Mouse (Mus musculus) thymus, adult 2 months (tissue): ENCODE results near the gene Acap1.
A peak's percentile ranks its signal among the peaks of the same experiment; 100 is the strongest.

ENCODE experiments used
- CTCF ChIP-seq: fragments of 200-500 bp; IDR thresholded peaks from 2 replicates; pipeline ENCODE4 v1.5.1; 2012; ENCODE audit warnings: mild to moderate bottlenecking, control low read depth, low read length, moderate library complexity, borderline replicate concordance; ENCODE audit not compliant: control insufficient read depth, poor library complexity, insufficient read depth; ENCODE audit errors: extremely low read depth
- POLR2A ChIP-seq: fragments of 200-500 bp; IDR thresholded peaks from 2 replicates; pipeline ENCODE4 v1.6.1; 2012; ENCODE audit warnings: mild to moderate bottlenecking, low read length, control low read depth, moderate library complexity; ENCODE audit not compliant: control insufficient read depth, poor library complexity, insufficient read depth; ENCODE audit errors: extremely low read depth

DNA sequence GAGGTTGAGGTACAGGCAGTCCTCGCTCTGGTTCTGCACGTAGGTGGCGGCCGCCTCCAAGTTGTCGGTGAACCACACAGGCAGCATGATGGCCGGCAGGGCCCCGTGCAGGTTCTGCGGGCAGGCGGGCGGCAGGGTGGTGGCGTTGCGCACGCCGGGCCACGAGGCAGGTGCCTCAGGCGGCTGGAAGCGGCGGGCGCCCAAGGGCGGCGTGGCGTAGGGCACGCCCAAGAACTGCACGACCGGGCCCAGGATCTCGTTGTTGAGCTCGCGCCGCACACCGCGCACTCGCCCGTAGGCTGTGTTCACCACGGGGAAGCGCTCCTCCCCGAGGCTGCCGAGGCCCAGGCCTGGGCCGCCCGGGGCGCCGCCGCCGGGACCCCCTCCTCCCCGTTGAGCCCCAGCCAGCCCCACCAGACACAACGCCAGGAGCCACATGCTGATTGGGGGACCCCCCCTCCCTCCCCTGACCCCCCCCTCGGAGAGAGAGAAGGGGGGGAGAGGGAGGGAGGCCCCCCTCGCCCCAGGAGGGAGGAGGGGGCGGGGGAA is 61.3 kb downstream of the Acap1 start:
- TF ChIP-seq CTCF (no peak), POLR2A (0 out of 2 replicates have a peak, but pooled peaks have one; percentile 23)
